Mouse (Mus musculus): Measurements from ENCODE around the gene Mt4. TPM values are rescaled to one million over a fixed set of nuclear protein-coding genes. Genes with fewer than 3 reads are reported as not detected.

Mt4 gene
- polyA plus RNA-seq (2015; fragmentation: Nextera tagmentation; extraction: Ambion mirVana): not detected in 2 replicates

DNA sequence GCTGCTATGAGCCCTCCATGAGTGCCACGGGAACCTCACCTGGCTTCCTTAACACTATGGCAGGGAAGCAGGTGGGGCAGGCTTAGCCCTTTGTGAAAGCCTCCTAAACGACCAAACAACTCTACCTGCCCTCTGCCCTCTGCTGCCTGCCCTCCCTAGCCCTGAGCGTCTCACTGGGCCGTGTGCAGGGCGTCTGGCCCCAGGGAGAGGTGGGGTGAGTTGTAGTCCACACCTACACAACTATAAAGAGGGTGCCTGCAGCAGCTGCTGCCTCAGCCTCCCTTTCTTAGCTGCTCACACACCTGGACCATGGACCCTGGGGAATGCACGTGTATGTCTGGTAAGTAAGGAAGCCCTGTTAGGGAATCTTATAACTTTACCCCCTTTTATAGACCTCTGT lies at the start of gene Mt4:
Mt4 (plus strand) TSS at position 265 of the 400 bp plus-strand sequence.
- TF ChIP-seq EP300 (IDR thresholded peaks at IDR 0.05; ENCODE audit: low read depth) (no peak), CTCF (IDR thresholded peaks at IDR 0.05; ENCODE audit: low read depth) (no peak)
- Histone ChIP-seq H3K36me3 (replicated peaks; ENCODE audit: insufficient read depth, low read length) (no peaks in the 10 kb centered on the region), H3K4me2 (ENCODE audit: low read depth, low read length) (no peak within 1 kb of the TSS), H3K9me3 (ENCODE audit: low read length) (no peaks in the 10 kb centered on the region), H3K27me3 (ENCODE audit: insufficient read depth, low read length) (no peaks in the 10 kb centered on the region), H3K27ac (ENCODE audit: low read depth) (no peak within 1 kb of the TSS), H3K4me3 (ENCODE audit: low read depth, low read length) (no peak within 1 kb of the TSS), H3K4me1 (ENCODE audit: insufficient read depth) (no peaks in the 10 kb centered on the region), H3K9ac (replicated peaks) (no peak within 1 kb of the TSS)
- DNase-seq (no peak), ATAC-seq (no peak)
- 40% methylated on average over 6 of the region's 6 CpGs for WGBS (ENCODE audit: insufficient replicate concordance)

DNA sequence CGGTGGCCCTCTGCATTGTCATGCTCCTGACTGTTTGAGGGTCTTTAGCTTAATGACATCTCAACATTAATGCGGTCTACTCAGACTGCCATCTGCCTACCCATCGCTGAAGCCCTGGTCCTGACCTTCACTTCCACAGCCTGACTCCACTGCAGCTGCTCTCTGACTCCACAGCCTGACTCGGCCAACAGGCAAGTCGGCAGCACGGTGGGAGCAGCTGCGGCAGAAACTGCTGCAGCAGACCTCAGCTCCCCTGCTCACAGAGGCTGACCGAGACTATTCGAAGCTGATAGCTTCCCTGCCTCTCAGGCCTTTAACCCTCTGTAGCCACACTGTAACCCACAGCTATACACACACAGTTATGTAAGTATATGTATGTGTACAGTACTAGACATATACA lies 49.0 kb upstream of the Mt4 start:
- Histone ChIP-seq H3K27ac (ENCODE audit: low read depth) (no peak overlapping the region), H3K4me3 (ENCODE audit: low read depth, low read length) (no peak overlapping the region), H3K36me3 (replicated peaks; ENCODE audit: insufficient read depth, low read length) (no peaks in the 10 kb centered on the region), H3K4me2 (ENCODE audit: low read depth, low read length) (no peak overlapping the region), H3K27me3 (ENCODE audit: insufficient read depth, low read length) (no peaks in the 10 kb centered on the region), H3K9ac (replicated peaks) (no peak overlapping the region), H3K9me3 (ENCODE audit: low read length) (no peaks in the 10 kb centered on the region), H3K4me1 (ENCODE audit: insufficient read depth) (no peaks in the 10 kb centered on the region)
- ATAC-seq (no peak), DNase-seq (no peak)
- TF ChIP-seq EP300 (IDR thresholded peaks at IDR 0.05; ENCODE audit: low read depth) (no peak), CTCF (IDR thresholded peaks at IDR 0.05; ENCODE audit: low read depth) (no peak)
- 89% methylated on average over 9 of the region's 9 CpGs for WGBS (ENCODE audit: insufficient replicate concordance)

DNA sequence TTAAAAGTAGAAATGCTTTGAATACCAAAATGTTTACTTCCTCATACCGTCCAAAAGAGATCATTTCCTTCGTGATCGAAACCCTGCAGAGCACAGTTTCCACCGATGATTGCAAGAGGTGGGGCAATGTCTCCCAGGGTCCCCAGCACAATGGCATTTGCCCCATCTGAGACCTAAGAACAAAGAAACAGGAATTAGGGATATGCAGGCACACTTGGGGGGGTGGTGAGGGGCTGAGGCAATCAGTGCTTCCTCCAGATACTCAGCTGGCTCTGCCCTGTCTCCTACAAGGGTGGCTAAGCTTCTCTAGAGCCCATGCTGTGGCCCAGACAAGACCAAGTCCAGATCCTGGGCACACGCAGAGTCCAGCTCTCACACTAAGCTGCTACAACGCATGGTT lies 47.3 kb upstream of the Mt4 start:
- no peaks in the 10 kb centered on the region for H3K36me3 ChIP-seq (replicated peaks; ENCODE audit: insufficient read depth, low read length)

DNA sequence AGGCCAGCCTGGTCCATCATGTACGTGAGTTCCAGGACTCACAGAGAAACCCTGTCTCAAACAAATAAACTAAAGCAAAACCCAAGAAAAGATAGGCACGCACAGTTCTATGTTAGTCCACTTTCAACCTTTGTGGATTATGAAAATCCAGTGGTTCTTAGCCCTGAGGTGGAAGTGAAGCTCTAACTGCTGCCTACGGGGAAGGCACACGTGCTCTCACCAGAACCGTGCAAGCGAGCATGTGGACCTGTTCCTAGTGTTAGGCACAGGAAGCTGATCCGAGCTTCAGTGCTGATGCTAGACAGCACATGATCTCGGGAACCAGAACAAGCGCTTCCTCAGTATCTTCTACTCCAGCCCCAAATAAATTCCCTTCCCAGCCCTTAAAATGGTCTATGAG lies 44.1 kb upstream of the Mt4 start:
- Histone ChIP-seq H3K27me3 (ENCODE audit: insufficient read depth, low read length) (no peaks in the 10 kb centered on the region), H3K4me1 (ENCODE audit: insufficient read depth) (0 out of 2 replicates have a peak, but pooled peaks cover 3% of the 10 kb centered on the region), H3K9ac (replicated peaks) (no peak overlapping the region), H3K36me3 (replicated peaks; ENCODE audit: insufficient read depth, low read length) (no peaks in the 10 kb centered on the region), H3K27ac (ENCODE audit: low read depth) (no peak overlapping the region), H3K9me3 (ENCODE audit: low read length) (no peaks in the 10 kb centered on the region), H3K4me2 (ENCODE audit: low read depth, low read length) (no peak overlapping the region), H3K4me3 (ENCODE audit: low read depth, low read length) (no peak overlapping the region)
- TF ChIP-seq EP300 (IDR thresholded peaks at IDR 0.05; ENCODE audit: low read depth) (no peak), CTCF (IDR thresholded peaks at IDR 0.05; ENCODE audit: low read depth) (no peak)
- DNase-seq (no peak), ATAC-seq (no peak)
- WGBS (ENCODE audit: insufficient replicate concordance): 71% methylated on average over 9 of the region's 9 CpGs

More for the DNA sequence above, 47.3 kb upstream of the Mt4 start:
- DNase-seq: no peak
- WGBS (ENCODE audit: insufficient replicate concordance): 62% methylated on average over 6 of the region's 6 CpGs
- ATAC-seq: no peak
- H3K27ac ChIP-seq (ENCODE audit: low read depth): no peak overlapping the region
- no peak overlapping the region for H3K9ac ChIP-seq (replicated peaks)
- H3K4me1 ChIP-seq (ENCODE audit: insufficient read depth): no peaks in the 10 kb centered on the region
- H3K27me3 ChIP-seq (ENCODE audit: insufficient read depth, low read length): no peaks in the 10 kb centered on the region
- H3K4me3 ChIP-seq (ENCODE audit: low read depth, low read length): no peak overlapping the region
- H3K4me2 ChIP-seq (ENCODE audit: low read depth, low read length): no peak overlapping the region
- no peaks in the 10 kb centered on the region for H3K9me3 ChIP-seq (ENCODE audit: low read length)
- TF ChIP-seq EP300 (IDR thresholded peaks at IDR 0.05; ENCODE audit: low read depth) (no peak), CTCF (IDR thresholded peaks at IDR 0.05; ENCODE audit: low read depth) (no peak)

DNA sequence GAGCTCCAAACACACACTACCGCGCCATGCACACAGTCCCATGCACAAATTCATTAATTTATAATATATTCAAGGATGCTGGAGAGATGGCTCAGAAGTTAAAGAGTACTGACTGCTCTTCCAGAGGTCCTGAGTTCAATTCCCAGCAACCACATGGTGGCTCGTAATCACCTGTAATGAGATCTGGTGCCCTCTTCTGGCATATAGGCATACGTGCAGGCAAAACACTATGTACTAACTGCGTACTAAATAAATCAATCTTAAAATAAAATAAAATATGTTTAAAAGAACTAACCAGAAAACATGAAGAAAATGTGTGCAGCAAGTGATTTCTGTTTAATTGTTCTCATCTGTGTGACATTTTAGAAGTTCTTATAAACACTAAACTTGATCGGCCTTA lies 42.7 kb upstream of the Mt4 start:
- no peak for ATAC-seq

DNA sequence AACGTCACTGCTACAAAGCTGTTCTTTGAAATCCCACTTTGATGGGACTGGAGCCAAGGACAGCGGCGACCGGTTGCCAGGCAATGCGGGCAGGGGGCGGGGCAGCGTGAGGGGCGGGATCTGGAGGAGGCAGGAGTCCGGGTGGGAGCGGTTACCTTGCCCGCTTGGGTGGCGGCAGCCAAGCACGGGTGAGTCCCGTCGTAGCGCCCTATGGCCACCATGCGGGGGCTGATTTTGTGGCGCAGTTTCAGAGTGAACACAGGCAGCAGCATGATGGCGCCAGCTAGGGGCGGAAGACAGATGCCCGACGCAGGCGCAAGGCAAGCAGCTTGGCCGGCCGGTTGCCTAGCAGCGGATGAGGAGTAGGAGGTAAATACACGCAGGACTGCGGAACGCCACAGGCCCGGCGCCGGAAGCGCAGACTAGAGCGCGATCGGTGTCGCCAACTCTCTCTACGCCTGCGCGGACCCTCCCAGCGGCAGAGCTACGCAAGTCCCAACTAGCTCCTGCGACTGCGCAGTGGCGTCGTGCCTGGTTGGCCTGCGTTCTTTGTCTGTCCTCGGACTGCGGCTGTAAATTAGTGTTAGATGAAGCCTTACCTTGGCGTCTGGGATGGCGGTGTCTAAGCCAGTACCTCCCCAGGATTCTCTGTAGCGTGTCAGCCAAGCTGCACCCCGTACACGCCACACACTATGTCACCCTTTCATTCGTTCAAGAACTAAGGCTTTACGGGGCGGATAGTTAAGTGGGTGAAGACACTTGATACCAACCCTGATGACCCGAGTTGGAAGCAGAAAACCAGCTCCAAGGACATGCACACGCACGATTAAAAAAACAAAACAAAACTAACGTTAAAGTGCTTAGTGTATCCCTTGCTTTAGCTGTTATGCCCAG lies 38.7 kb upstream of the Mt4 start, which contains the start of gene Bbs2:
Bbs2 (minus strand) TSS at position 848 of the 894 bp plus-strand sequence.
- peak within 1 kb of the TSS; percentile 79 for H3K27ac ChIP-seq (ENCODE audit: low read depth)
- no peaks in the 10 kb centered on the region for H3K36me3 ChIP-seq (replicated peaks; ENCODE audit: insufficient read depth, low read length)
- H3K4me1 ChIP-seq (ENCODE audit: insufficient read depth): peaks cover 10% of the 10 kb centered on the region
- peak within 1 kb of the TSS; percentile 64 for H3K4me3 ChIP-seq (ENCODE audit: low read depth, low read length)
- H3K9me3 ChIP-seq (ENCODE audit: low read length): no peaks in the 10 kb centered on the region
- DNase-seq: peak; percentile 98
- ATAC-seq: peak; percentile 100
- TF ChIP-seq EP300 (IDR thresholded peaks at IDR 0.05; ENCODE audit: low read depth): no peak
- peak; percentile 66 for TF ChIP-seq CTCF (IDR thresholded peaks at IDR 0.05; ENCODE audit: low read depth)
- peak within 1 kb of the TSS; percentile 55 for H3K9ac ChIP-seq (replicated peaks)
- H3K27me3 ChIP-seq (ENCODE audit: insufficient read depth, low read length): no peaks in the 10 kb centered on the region
- WGBS (ENCODE audit: insufficient replicate concordance): 3% methylated on average over 61 of the region's 61 CpGs
- peak within 1 kb of the TSS; percentile 68 for H3K4me2 ChIP-seq (ENCODE audit: low read depth, low read length)

More for the DNA sequence above, 42.7 kb upstream of the Mt4 start:
- peaks cover 10% of the 10 kb centered on the region for H3K4me1 ChIP-seq (ENCODE audit: insufficient read depth)
- H3K9me3 ChIP-seq (ENCODE audit: low read length): no peaks in the 10 kb centered on the region
- no peaks in the 10 kb centered on the region for H3K36me3 ChIP-seq (replicated peaks; ENCODE audit: insufficient read depth, low read length)
- H3K9ac ChIP-seq (replicated peaks): no peak overlapping the region
- H3K4me2 ChIP-seq (ENCODE audit: low read depth, low read length): no peak overlapping the region
- no peak for DNase-seq
- 79% methylated on average over 6 of the region's 6 CpGs for WGBS (ENCODE audit: insufficient replicate concordance)
- TF ChIP-seq CTCF (IDR thresholded peaks at IDR 0.05; ENCODE audit: low read depth): peak; percentile 43
- TF ChIP-seq EP300 (IDR thresholded peaks at IDR 0.05; ENCODE audit: low read depth): no peak
- H3K27ac ChIP-seq (ENCODE audit: low read depth): no peak overlapping the region
- no peak overlapping the region for H3K4me3 ChIP-seq (ENCODE audit: low read depth, low read length)
- H3K27me3 ChIP-seq (ENCODE audit: insufficient read depth, low read length): no peaks in the 10 kb centered on the region

All from liver, postnatal 0 days (tissue).